Mouse (Mus musculus): ENCODE measurements around the gene Scgb2b19.
"Not testable (repeated sequence)": the region's sequence is repeated elsewhere in the genome, so short reads cannot be mapped to it uniquely, and the experiment has no call there.

Gene Scgb2b19

GRCm38 (mm10) chr7:33280238-33280637, at the start of gene Scgb2b19:
Scgb2b19 (minus strand) TSS chr7:33280338.
- not testable (repeated sequence) for DNase-seq (ENCODE audit: low spot score in 2 of 2)

GRCm38 (mm10) chr7:33286991-33287390, 6.9 kb upstream of the Scgb2b19 start, which contains the start of gene Scgb1b19:
Scgb1b19 (plus strand) TSS chr7:33287291.
- not testable (repeated sequence) for DNase-seq (ENCODE audit: low spot score in 2 of 2)

Data from frontal cortex, postnatal 10 days (tissue).